15 mouse cellular contexts compared by ENCODE assay signal in the genomic region with DNA sequence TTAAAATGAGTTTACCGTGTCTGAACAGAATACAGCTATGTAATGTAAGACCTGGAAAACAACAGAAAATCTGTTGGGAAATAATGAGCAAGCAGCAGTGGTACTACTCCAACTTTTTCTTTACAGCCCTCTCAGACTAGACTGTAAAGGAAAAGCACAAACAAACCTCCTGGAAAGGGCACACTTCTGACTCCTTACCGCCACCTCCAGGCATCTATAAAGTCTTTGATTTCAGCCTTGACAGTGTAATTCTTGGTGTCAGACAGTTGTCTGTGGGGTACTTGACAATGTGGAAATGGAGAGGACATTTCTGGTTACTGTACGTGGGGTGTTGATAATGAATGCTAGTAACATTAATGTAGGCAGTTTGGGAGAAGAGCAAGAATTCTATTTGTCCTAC.
"Had no signal": no experiment of that assay in that cellular context is flagged by ENCODE, and none has a peak within 500 bp of the region (broad histone marks: within the 10 kb centered on the region; RNA-seq: fewer than 3 reads in every experiment).

No protein-coding gene starts in this region.

- H3K27me3 ChIP-seq: limb, embryonic 13.5 days; neural tube, embryonic 13.5 days; stomach, embryonic 15.5 days had no signal

- H3K27ac ChIP-seq: limb, embryonic 13.5 days; liver, embryonic 14.5 days; midbrain, embryonic 10.5 days; neural tube, embryonic 13.5 days; stomach, embryonic 15.5 days had no signal

- H3K9me3 ChIP-seq: limb, embryonic 13.5 days; midbrain, embryonic 10.5 days; neural tube, embryonic 13.5 days; stomach, embryonic 15.5 days had no signal

- DNase-seq: kidney, adult 18-20 months; kidney, postnatal 25 days; lung, adult 18-20 months; lung, postnatal 10 days; lung, postnatal 4 days; midbrain, embryonic 14.5 days; retina, postnatal 1 day; right cerebral cortex, postnatal 4 days; thymus, postnatal 36 days had no signal

- H3K4me1 ChIP-seq: limb, embryonic 13.5 days; stomach, embryonic 15.5 days had no signal

- H3K4me2 ChIP-seq: limb, embryonic 13.5 days; neural tube, embryonic 13.5 days; stomach, embryonic 15.5 days had no signal

- ATAC-seq: inflammation-experienced regulatory T-cells, adult 6 months had no signal

- H3K36me3 ChIP-seq: limb, embryonic 13.5 days; midbrain, embryonic 10.5 days; neural tube, embryonic 13.5 days; stomach, embryonic 15.5 days had no signal

- H3K9ac ChIP-seq: limb, embryonic 13.5 days; liver, embryonic 14.5 days; neural tube, embryonic 13.5 days; stomach, embryonic 15.5 days had no signal

- H3K4me3 ChIP-seq: limb, embryonic 13.5 days; midbrain, embryonic 10.5 days; neural tube, embryonic 13.5 days; stomach, embryonic 15.5 days had no signal
